Mouse (Mus musculus): ENCODE data around the gene Slmap. TPM values are rescaled to one million over a fixed set of nuclear protein-coding genes. Genes with fewer than 3 reads are reported as not detected.
"Not testable (repeated sequence)": the region's sequence is repeated elsewhere in the genome, so short reads cannot be mapped to it uniquely, and the experiment has no call there.

Gene Slmap
- polyA plus RNA-seq, 2 experiments from 2014 or later: 14.7 to 20.5 TPM

DNA sequence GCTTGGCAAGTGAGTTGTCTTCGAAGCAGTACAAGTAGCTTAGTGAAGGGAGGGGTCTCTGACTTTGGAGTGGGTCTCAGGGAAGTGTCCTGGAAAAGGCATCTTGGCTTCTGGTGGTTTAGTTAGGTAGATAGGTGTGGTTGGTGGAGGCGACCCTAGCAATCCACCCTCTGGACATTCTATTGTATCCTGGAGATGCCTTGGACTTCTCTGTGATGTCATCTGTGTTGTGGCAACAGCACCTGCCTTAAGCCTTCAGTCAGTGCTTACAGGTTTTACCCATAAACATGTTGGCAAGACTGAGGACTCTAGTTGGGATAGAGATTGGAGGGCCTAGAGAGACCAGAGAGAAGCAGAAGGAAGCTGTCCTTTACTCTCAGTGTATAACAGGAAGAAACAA, 145.8 kb downstream of the Slmap start:
- ATAC-seq: not testable (repeated sequence)

DNA sequence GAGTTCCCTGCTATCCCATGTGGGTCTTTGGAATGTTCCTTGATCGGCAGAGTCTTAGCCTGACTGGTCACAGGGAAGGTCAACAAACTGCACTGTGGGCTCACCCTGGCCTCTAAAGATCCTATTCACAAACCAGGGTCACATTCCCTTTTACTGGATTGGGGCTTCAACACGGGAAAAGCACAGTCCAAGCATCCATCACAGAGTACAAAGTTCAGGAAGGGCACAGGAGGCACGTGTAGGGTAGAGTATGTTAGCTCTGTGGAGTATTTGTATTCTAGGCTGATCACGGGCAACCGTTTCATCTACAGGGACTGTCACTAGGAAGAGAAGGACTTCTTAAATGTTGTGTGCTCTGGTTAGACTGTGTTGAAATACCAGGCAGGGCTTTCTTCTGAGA, 147.7 kb downstream of the Slmap start:
- not testable (repeated sequence) for ATAC-seq

DNA sequence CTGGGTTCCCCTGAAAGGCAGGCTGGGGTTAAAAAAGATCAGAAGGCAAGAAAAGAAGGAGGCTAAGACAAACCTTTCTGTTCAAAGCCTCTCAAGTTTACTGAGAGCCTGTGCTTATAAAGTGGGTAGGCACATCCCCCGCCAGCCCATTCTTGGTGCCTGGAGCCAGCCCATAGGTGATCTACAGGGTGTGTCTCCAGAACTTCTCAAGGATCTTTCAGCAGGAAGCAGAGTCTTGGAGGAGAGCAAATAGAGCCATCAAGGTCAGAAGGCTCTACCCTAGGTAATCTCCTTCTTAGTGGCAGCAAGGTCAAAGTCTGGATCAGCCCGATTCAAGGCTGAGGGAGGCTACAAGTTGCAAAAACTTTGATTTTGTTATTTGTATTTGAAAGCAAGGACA, 149.1 kb downstream of the Slmap start:
- not testable (repeated sequence) for ATAC-seq

DNA sequence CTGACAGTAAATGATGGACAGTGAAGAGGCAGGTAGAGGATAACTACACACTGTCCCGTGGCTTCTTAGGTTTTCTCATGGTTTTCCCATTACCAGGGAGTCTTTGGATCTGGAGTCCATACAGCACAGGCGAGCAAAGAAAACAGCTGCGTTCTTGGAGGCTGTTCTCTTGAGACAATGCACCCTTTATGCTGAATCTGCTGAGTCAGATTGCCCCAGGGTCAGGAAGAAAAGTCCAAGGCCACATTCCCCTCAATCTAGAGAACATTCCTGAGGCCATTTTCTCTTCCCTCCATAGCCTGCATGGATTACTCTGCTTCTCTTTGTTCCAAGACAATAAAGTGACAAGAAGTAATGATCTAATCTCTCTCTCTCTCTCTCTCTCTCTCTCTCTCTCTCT, 155.7 kb downstream of the Slmap start:
- ATAC-seq: no peak

DNA sequence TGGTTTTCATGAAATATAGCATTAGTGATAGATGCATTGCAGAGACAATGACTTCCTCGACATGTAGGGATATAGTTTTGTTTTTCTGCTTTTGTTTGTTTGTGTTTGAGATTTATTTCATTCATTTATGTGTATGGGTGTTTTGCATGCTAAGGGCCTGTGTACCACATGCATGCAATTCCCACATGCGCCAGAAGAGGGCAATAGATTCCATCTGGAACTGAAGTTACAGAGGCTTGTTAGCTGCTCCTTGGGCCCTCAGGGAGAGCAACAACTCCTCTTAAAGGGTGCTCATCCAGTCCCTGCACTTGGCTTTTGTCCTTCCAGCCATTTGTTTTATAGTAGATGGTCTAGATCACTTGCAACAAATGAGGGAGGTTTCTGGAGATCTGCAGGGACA, 158.1 kb downstream of the Slmap start:
- no peak for ATAC-seq

Other genes starting within 250 kb of the Slmap start
- 1 to 10 TPM; 3.8 to 4.8 TPM for gene Dennd6a, start 38.9 kb upstream of the Slmap start, polyA plus RNA-seq (2017; shearing (Covaris generic))
- 100 to 1,000 TPM; 244 to 255 TPM for gene Arf4, start 103.1 kb upstream of the Slmap start, polyA plus RNA-seq (2017; shearing (Covaris generic))
- 1 to 10 TPM; 4.8 to 4.9 TPM for gene Pde12, start 135.0 kb upstream of the Slmap start, polyA plus RNA-seq (2017; shearing (Covaris generic))
- gene Dnah12, start 158.3 kb upstream of the Slmap start, polyA plus RNA-seq (2017; shearing (Covaris generic)): not detected